Mouse (Mus musculus): ENCODE data around the gene Prom2.

Gene Prom2

DNA sequence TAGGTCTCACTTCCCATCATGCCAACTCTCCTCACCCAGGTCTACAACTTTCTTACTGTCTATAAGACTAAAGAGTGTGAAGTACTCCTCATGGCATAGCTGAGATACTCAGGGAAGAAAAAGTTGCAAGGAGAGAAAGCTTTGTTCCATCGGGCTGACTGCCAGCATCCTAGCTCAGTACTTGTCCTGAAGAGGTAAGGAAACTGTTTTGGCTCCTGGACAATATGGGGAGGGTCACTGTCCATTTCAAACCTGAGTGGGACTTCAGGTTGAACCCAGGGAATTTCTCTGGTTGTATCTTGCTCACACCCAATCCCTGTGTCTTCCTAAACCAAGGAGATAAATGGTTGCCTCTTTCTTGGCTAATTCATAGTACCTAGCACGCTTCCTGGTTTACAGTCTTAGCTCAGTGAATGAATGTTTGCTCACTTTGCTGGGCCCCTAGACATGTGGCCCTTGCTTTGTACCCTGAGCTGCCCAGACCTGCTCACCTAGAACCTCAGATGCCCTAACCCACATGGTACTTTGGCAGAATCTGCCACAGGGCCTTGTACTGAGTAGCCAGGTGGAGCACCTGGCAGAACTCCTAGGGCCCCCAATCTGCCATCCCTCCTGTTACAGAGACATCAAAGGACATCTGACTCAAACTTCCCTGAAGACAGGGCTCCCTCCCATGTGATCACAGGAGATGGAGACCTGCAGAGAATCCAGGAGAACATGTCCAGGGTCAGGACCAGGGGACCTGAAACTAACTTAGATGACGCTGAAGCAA, 16.1 kb downstream of the Prom2 start:
- in situ Hi-C loops (cut with MboI; ENCODE audit: low sequenced_read_pairs) = no loop called here

DNA sequence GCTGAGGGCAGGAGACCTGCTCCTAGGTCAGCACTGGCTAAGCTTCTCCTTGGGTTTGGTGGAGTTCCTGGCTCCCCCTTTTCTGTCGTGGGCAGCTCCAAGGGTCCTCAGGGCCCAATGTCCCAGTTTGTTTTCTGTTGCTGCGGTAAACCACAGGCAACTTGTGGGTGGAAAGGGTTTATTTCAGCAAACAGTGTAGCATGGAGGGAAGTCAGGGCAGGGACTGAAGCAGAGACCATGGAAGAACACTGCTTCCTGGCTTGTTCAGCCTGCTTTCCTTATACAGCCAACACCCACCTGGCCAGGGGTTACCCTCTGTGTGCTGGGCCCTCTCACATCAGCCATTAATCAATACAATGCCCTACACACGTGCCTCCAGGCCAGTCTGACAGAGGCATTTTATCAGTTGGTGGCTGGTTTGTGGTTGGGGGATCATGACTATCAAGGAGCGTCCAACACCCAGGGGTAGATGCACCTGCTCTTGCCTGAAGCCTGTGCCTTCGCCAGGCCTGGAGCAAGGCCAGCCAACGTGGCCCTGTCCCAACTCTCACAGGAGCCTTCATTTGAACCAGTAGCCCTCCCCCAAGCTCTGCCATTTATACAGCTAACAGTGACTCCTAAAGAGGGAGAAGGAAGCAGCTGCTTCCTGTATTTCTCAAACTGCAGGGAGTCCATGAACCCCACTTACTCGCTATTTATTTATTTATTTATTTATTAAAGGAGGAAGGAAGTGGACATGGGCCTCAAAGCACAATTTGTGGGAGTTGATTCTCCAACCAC, 17.1 kb downstream of the Prom2 start:
- in situ Hi-C loops (cut with MboI; ENCODE audit: low sequenced_read_pairs) = no loop called here

DNA sequence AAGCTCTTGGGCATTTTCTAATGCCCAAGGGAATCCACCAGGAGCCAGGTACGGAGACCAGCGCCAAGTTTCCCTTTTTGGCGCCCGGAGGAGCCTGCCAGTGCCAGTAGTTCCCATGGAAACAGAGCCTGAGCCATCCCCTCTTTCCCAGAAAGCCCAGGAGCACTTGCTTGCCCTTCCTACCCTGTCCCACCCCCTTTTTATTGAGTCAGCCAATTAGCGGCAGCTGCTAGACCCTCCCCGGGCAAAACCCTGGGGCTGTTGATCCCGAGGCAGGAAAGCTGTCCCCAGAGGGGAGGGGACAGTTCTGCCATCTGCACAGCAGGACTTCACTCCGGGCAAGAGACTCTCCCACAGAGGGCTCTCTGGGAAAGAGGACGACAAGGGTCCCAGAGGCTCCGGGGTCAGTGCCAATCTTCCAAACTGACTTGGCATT, 19.2 kb downstream of the Prom2 start, which contains the start of gene Kcnip3:
Gene Kcnip3 (minus strand): TSS at position 89 of the 436 bp plus-strand sequence.
- in situ Hi-C loops (cut with MboI; ENCODE audit: low sequenced_read_pairs) = no loop called here

DNA sequence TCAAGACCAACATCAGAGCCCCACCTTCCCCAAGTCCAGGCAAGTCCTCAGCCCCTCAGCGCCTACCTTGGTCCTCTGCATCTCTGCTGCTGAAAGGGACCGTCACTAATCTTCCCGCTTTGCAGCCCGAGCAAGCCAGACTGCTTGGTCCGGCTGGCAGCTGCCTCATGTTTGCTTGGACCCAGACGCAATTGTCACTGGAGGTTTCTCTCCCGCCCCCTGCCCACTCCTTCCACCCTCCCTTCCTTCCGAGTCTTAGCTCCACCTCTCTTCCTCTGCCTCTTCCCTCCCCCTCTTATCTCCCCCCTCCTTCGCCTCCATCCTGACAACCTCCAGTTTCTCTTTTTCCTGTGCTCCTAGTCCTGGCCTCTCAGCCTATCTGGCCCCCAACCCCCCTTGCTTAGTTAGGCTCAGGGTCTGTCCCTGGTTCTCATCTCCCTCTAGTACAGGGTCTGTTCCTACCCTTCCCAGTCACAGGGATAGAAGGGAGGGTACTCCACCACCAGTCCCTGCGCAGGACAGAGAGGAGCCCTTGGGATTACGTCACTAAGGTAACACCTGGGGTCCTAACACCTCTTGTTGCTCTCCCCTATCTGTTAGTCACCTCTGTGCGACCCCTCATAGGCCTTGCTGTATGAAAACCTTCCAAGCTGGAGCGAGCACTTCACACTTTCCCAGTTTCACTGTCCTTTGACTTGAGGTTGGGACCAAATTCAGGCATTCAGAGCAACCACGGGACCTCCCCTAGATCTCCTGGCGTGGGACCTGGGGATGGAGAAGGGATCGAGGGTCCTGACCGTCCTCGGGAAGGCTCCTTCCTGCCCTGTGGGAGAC, 19.9 kb downstream of the Prom2 start:
- in situ Hi-C loops (cut with MboI; ENCODE audit: low sequenced_read_pairs) = no loop called here

DNA sequence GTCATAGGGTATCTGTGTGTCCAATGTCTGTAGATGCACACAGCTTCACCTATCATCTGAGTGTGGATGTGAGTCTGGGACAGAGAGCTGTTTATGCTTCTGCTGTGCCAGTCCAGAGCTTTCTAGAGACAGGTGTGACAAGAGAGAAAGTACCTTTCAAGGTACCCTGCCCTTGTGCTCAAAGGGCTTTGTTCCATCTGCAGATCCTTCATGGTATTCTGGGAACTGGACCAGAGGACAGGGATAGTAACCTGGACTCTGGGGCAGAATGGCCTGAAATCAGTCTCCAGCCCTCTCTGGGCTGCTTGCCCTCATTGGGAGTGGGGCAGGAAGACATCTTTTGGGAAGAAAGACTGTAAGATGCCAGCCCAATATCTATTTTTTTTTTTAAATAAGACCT, 21.1 kb downstream of the Prom2 start:
- in situ Hi-C loops (cut with MboI; ENCODE audit: low sequenced_read_pairs) = no loop called here

DNA sequence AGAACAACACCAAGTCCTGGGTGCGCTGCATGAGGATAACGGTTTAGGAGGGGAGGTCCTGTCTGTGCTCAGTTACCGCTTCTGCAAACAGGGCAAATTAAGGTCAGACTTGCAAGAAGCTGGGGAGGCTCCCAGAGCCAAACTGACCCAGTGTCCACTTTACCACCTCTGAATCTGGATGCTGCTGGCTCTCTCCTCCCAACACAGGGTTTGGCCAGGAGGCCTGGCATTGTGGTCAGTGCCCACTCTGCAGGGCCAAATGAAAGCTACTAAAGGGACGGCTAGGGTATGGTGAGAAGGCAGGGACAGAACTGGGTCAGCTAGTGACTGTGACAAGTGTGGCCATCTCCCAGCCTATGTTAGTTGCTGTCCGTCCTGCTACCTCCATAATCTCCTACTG, 22.0 kb downstream of the Prom2 start:
- in situ Hi-C loops (cut with MboI; ENCODE audit: low sequenced_read_pairs) = no loop called here

DNA sequence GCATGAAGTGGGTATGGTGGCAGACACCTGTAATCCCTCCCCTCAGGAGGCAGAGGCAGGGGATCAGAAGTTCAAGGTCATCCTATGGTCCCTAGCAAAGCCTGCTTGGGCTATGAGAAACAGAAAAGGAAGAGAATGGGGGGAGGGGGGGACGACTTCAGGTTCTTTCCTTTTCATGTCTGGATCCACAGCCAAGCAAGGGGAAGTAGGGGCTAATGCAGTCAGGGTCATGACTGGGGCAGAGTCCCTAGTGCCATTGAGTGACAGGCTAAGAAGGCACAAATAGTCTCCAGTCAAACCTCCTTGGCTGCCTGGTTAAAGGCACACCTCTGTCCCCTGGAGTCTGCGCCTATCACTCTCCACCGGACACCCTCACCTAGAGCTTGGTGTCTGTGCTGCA, 22.4 kb downstream of the Prom2 start:
- in situ Hi-C loops (cut with MboI; ENCODE audit: low sequenced_read_pairs) = no loop called here

DNA sequence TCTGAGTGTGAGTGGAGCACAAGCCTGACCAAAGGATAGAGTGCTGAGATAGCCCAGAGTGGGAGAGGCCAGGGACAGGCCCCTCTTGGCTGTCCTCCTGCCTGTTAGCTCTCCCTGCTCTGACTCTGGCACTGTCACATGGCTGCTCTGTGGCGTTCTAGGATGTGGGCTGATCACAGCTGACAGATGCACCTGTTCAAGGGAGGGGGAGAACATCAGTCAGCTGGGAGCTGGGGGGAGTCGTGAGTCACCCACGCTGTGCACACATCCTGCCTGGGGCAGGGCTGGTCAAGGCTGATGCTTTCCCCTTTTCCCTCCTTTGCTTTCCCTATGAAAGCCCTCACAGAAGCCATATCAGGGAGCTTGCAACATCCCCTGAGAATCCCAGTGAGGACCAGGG, 23.0 kb downstream of the Prom2 start:
- in situ Hi-C loops (cut with MboI; ENCODE audit: low sequenced_read_pairs) = no loop called here

DNA sequence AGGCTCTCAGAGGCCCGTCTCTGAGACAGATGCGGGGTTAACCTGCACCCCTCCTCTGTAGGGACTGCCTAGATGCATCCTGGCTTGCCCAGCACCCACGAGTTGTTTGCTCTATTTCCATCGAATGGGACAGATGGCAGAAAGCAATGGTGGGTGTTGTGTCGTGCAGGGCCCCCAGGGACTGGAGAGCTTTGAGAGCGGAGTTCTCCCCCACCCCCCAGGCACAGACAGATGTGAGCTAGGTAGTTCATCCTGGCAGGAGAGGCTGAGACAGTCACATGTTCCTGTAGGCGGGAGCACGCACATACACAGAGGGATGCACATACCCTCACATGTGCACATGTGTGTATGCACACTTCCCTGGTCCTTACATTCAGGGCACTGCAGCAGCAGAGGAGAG, 24.2 kb downstream of the Prom2 start:
- in situ Hi-C loops (cut with MboI; ENCODE audit: low sequenced_read_pairs) = no loop called here

DNA sequence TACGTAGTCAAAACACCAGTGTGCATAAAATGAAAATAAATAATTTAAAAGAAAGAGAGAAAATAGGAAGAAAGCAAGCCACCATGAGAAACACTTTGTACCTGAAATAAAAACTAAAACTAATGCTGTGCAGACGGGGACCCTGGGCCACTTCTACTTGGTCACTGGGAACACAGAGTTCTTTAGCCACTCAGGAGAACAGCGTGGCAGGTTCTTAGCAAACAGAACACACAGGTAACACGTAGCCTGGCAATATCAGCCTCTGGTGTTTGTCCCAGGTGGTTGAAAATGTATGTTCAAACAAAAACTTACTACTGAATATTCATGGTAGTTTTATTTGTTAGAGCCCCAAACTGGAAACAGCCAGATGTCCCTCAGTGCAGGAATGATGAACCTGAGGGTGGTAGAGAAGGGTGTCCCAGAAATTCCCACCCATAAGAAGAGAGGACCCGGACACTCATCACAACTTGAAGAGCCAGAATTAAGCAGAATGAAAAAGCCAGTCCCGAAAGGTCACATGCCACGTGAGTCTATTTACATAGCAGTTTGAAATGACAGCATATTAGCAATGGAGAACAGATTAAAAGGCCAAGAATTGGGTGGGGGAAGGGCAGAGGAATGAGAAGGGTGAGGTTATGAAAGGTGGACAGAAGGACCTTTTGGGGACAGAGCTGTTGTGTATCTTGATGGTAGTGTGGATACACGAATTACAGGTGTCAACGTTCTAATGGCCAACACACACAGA, 26.7 kb downstream of the Prom2 start:
- in situ Hi-C loops (cut with MboI; ENCODE audit: low sequenced_read_pairs) = no loop called here

DNA sequence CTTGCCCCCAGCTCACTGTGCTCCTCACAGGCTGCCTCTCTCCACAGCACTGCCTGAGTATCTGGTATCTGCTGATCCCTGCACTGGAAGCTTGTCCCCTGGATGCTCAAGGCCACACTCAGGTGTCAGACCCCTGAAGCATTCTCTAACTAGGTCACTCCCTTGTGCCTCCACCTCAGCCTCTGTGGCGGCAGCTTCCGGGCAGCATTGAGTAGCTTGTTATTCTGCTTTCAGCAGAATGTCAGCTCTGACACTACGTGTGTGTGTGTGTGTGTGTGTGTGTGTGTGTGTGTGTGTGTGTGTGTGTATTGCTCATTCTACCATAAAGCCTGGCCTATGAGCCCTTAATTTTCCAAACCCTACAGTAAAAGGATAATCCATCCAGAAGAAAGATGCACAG, 28.0 kb downstream of the Prom2 start:
- in situ Hi-C loops (cut with MboI; ENCODE audit: low sequenced_read_pairs) = no loop called here

DNA sequence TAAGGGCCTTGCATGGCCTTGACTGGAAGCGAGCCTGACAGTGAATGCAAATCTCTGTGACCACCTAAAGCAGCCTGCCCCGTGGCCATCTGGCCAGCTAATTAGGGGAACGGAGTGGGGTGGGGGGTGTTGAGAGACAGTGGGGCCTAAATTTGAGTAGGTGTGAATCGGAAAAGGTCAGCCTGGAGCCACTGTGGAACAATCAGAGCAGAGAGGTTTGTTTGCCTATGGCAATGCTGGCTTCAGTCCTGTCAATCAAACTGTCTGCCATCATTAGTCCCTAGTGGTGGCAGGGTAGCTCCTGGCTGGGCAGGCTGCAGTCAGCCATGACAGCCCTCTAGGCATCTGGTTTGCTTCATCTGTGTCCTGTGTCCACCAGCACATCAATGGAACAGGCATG, 29.8 kb downstream of the Prom2 start:
- in situ Hi-C loops (cut with MboI; ENCODE audit: low sequenced_read_pairs) = no loop called here

DNA sequence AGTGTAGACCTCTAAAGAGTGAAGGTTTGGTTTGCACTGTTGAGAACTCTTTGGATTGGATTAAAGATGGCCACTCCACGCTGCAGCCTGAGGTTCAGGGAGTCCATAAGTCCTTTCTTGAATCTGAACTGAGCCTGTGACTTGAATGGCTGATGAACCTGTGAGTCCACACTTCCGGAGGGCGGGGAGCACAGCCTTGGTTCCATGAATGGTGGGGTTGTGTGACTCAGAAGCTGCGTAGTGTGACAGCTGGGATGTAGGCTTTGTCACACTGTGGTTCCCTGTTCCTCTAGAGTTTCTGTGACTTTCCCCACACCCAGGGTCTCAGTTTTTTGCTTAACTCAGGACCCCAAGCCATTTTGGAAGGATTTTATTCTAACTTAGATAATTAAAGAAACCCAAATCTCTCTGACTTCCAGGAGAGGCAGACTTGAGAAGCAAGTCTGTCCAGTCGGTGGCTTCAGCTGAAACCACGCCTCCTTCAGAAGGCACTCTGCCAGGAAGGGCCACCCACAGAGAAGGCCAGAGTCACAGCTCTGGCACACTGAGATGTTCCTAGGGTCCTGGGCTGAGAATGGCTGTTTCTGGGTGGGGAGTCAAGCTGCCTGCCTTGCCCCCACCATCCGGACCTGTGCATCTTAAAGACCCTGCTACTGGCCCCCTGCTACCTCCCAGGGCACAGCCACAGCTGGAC, 33.2 kb downstream of the Prom2 start:
- in situ Hi-C loops (cut with MboI; ENCODE audit: low sequenced_read_pairs) = loop anchor here (5.0 kb wide), 1 partner anchor 39 kb away; no protein-coding TSS in a partner anchor

DNA sequence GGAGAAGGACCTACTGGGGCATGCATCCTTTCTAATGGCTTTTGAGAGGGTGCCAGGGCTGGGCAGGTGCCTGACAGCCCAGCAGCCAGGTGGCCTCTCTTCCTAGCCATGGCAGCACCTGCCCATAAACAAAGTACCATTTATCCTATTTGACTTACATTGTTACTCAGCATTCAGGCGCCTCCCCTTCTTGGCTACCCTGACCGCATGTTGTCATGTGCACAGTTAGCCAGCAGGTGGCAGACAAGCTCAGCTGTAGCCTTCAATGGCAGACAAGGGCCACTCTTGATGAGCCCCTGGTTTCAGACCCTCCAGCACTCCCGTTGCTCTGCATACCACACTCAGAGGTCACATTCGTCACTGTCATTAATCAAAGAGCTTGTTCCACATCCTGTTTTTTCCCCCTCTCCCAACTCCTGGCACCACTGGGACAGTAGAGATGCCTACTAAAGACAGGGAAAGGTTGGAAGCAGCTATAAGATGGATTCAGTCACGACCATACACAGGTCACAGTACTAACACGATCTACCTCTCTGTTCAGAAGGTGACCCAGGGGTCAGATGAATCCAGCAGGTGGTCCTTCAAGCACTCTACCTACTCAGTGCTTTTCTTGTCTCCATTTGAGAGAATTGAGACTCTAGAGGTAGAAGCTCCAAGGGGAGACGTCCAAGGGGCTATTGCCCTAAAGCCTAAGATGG, 34.0 kb downstream of the Prom2 start:
- in situ Hi-C loops (cut with MboI; ENCODE audit: low sequenced_read_pairs) = loop anchor here (5.0 kb wide), 1 partner anchor 40 kb away; no protein-coding TSS in a partner anchor

DNA sequence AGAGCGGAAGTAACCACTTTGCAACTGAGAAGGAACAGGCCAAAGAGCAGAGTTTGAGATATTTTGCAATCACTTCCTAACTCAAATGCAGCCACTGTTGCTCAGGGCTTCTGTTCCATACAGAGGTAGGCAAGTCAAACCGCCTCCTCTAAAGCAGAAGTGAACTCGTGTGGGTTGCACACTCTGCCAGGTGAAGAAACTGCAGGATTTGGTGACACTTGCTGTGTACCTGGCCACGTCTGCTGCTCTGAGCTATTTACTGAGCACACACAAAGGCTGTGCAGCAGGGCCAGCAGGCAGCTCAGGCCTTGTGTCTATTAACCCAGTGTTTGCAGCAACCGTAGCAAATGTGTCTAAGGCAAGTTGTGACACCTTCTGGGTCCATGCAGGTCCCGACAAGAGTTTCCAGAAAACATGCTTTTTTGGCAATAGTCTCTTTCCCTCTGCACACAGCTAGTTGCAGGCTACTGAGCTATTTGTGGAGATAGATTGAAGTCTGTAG, 35.1 kb downstream of the Prom2 start:
- in situ Hi-C loops (cut with MboI; ENCODE audit: low sequenced_read_pairs) = loop anchor here (5.0 kb wide), 1 partner anchor 41 kb away; no protein-coding TSS in a partner anchor

DNA sequence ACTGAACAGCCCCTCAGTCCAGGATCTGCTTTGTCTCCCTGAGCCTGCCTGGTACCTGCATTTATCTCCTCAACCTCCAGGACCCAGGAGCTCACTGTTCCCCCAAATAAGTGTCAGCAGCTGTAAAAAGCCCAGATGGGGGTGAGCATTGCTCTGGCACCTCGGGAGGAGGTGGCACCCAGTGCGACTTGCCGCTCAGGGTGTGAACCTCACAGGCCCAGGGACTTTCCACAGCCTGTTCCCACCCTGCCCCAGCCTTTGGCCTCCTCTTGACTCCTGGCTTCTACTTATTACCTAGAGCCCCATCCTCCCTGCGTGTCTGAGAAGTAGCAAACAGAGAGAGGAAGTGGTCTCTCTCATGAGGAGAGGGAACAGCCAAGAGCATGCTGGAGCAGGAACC, 36.1 kb downstream of the Prom2 start:
- in situ Hi-C loops (cut with MboI; ENCODE audit: low sequenced_read_pairs) = loop anchor here (5.0 kb wide), 1 partner anchor 42 kb away; no protein-coding TSS in a partner anchor

DNA sequence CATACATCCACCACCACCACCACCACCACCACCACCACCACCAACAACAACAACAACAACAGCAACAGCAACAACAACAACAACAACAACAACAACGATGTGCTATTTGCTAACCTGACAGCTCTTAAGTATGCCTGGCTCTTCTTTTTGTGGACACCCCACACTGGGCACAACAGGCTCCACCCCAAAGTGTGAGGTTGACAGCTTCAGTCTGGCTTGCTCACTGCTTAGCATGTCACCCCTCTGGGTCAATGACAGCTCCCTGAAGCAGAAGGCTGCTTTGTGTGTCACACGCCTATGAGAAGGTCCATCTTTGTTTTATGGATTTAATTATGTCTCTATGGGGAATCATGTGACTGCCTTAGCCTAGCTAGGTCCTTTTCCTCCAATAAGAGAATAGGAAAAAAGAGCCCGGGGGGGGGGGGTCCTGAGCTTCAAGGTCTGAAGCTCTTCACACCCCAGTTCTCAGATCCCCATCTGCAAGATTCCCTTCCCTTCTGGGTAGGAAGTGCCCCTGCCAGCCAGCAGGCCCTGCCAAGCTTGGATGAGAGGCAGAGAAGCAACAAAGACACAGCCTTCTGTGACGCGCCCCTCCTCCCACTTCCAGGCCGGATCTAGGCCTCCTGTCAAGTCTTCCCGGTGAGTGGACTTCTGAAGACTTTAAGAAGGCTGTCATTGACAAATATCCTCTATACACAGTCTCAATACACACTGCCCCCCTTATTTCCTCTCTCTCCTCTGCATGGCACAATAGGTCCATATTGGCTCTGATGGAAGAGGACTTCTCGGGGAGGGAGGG, 37.3 kb downstream of the Prom2 start:
- in situ Hi-C loops (cut with MboI; ENCODE audit: low sequenced_read_pairs) = no loop called here

DNA sequence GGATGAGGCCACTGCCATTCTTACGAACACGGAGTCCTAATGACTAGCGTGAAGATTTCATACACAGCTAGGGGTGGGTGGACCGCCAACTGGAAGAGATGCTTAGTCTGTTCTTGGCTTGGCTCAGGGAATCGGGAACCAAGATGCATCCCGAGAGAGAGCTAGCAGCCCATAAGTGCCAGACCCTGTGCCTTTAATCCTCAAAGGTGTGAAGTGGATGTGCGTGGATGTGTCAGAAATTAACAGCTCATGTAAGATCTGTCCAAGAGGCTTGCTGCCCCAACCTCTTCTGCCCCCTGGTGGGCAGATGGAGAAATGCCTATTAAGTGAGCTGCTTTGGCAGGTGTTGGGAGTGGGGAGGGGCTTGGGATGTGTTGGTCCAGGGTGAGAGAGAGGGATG, 40.2 kb downstream of the Prom2 start:
- in situ Hi-C loops (cut with MboI; ENCODE audit: low sequenced_read_pairs) = no loop called here

Data from CH12F3 (cell line).